ENCODE assay signal across 8 mouse cellular contexts in genomic region chr1:133146014-133147009, GRCm38 (mm10). TPM values are rescaled to one million over a fixed set of nuclear protein-coding genes. Genes with fewer than 3 reads are reported as not detected.
DNase-seq lines count a peak whose midpoint lies in the region; ATAC-seq lines count a peak whose summit lies in the region.

No protein-coding gene starts in this region.

- H3K27me3 ChIP-seq in hindbrain, embryonic 11.5 days (ENCODE audit: control insufficient read depth, insufficient read depth, low read length): no peaks in the 10 kb centered on the region

- DNase-seq in gastrocnemius, adult 18-20 months (ENCODE audit: low spot score): peak; percentile 56
- no peak for DNase-seq in gastrocnemius, postnatal 25 days
- DNase-seq in ES-CJ7 (ENCODE audit: low read depth, low spot score): peak; percentile 90
- peak; percentile 52 to 66 for DNase-seq in cerebellum, postnatal 25 days
- peak; percentile 78 for DNase-seq in hindbrain, embryonic 11.5 days (ENCODE audit: low spot score)
- peak; percentile 59 for DNase-seq in layer of hippocampus, adult 9-10 months (ENCODE audit: low spot score)
- DNase-seq in spleen, postnatal 36 days (ENCODE audit: low spot score in 2 of 2): peak; percentile 41 to 62

- H3K9me3 ChIP-seq in hindbrain, embryonic 11.5 days (ENCODE audit: control insufficient read depth, low read length): no peaks in the 10 kb centered on the region

- no peaks in the 10 kb centered on the region for H3K4me1 ChIP-seq in hindbrain, embryonic 11.5 days (replicated peaks; ENCODE audit: control insufficient read depth, insufficient read depth, low read length)

- no peak overlapping the region for H3K4me3 ChIP-seq in hindbrain, embryonic 11.5 days (ENCODE audit: low read depth, low read length)

- H3K36me3 ChIP-seq in hindbrain, embryonic 11.5 days (ENCODE audit: control insufficient read depth, insufficient read depth, low read length): no peaks in the 10 kb centered on the region

- 63% methylated on average over 20 of the region's 22 CpGs for WGBS in hindbrain, embryonic 11.5 days

- H3K27ac ChIP-seq in hindbrain, embryonic 11.5 days (ENCODE audit: low read depth, low read length): no peak overlapping the region

- peak; percentile 47; the same call in 1 of the 2 replicates for ATAC-seq in hindbrain, embryonic 11.5 days (ENCODE audit: low FRiP score)
- peak; percentile 74 for ATAC-seq in megakaryocyte-erythroid progenitor cell, adult 5-6 weeks (replicated peaks; ENCODE audit: low FRiP score, low TSS enrichment, poor library complexity, severe bottlenecking)

- no peak overlapping the region for H3K4me2 ChIP-seq in hindbrain, embryonic 11.5 days (replicated peaks; ENCODE audit: low read depth, low read length)

- H3K9ac ChIP-seq in hindbrain, embryonic 11.5 days (ENCODE audit: low read depth, low read length): no peak overlapping the region

RNA-seq across cellular contexts. Expression of gene Ppp1r15b, which starts 15.4 kb away (rescaled TPM):
- total RNA-seq in gastrocnemius, adult 18-20 months (2021): 10 to 100 TPM; 13.0 to 15.3 TPM
- total RNA-seq in gastrocnemius, postnatal 25 days (2021): 10 to 100 TPM; 14.5 to 17.3 TPM
- polyA plus RNA-seq in hindbrain, embryonic 11.5 days (2014; fragmentation: Nextera tagmentation; extraction: Ambion mirVana): 37.8 and 48.7 TPM in 2 replicates
- total RNA-seq in megakaryocyte-erythroid progenitor cell, adult 5-6 weeks (2014; fragmentation: Nextera tagmentation): 73.9 and 82.5 TPM in 2 replicates
- 116 TPM in 2 replicates for total RNA-seq in megakaryocyte-erythroid progenitor cell, adult 5-6 weeks (2017)

RNA-seq across cellular contexts. Expression of gene Plekha6, which starts 17.7 kb away (rescaled TPM):
- total RNA-seq in gastrocnemius, adult 18-20 months (2021): 10 to 100 TPM in 1 of 2 experiments, 1 to 10 TPM in 1; 8.1 to 10.6 TPM
- total RNA-seq in gastrocnemius, postnatal 25 days (2021): 10 to 100 TPM; 12.7 to 14.4 TPM
- polyA plus RNA-seq in hindbrain, embryonic 11.5 days (2014; fragmentation: Nextera tagmentation; extraction: Ambion mirVana): 14.6 and 22.1 TPM in 2 replicates
- 15.7 and 18.6 TPM in 2 replicates for total RNA-seq in megakaryocyte-erythroid progenitor cell, adult 5-6 weeks (2014; fragmentation: Nextera tagmentation)
- total RNA-seq in megakaryocyte-erythroid progenitor cell, adult 5-6 weeks (2017): 2.2 and 3.8 TPM in 2 replicates

Comparison
In these comparisons a context has a peak if more than half of its experiments do, and no peak if none do; other contexts are left out.
1. RNA of gene Ppp1r15b, which starts 15.4 kb away (total RNA-seq): 73.9 to 116 TPM in megakaryocyte-erythroid progenitor cell, adult 5-6 weeks; 14.5 to 17.3 TPM in gastrocnemius, postnatal 25 days and 13.0 to 15.3 TPM in gastrocnemius, adult 18-20 months; every median in the first group is over 4 times any median in the second.